8 mouse cellular contexts compared by ENCODE assay signal in genomic region chr1:72225720-72226171, GRCm38 (mm10). TPM values are rescaled to one million over a fixed set of nuclear protein-coding genes. Genes with fewer than 3 reads are reported as not detected.
DNase-seq lines count a peak whose midpoint lies in the region; ATAC-seq and TF ChIP-seq lines count a peak whose summit lies in the region.
"Not testable (repeated sequence)": the region's sequence is repeated elsewhere in the genome, so short reads cannot be mapped to it uniquely, and the experiment has no call there.

No protein-coding gene starts in this region.

- peak; percentile 82 for DNase-seq in MN1 (ENCODE audit: low spot score)
- peak; percentile 86 for DNase-seq in cerebellum, adult 9-10 months
- peak; percentile 86 for DNase-seq in hindbrain, embryonic 10.5 days (ENCODE audit: low spot score)
- DNase-seq in layer of hippocampus, postnatal 10 days (ENCODE audit: low spot score in 2 of 2) = peak; percentile 69 to 81
- peak; percentile 80 for DNase-seq in lung, postnatal 0 days (ENCODE audit: low spot score)
- DNase-seq in ovary, postnatal 14 days (ENCODE audit: low spot score) = peak; percentile 69
- DNase-seq in thymus, postnatal 14 days = peak; percentile 91

- H3K36me3 ChIP-seq in hindbrain, embryonic 10.5 days; lung, postnatal 0 days (ENCODE audit: insufficient read depth, low read length): not testable (repeated sequence)

- H3K4me1 ChIP-seq in hindbrain, embryonic 10.5 days (replicated peaks); lung, postnatal 0 days (ENCODE audit: insufficient read depth, low read depth, low read length): not testable (repeated sequence)

- not testable (repeated sequence) for TF ChIP-seq EP300 in lung, postnatal 0 days (IDR thresholded peaks at IDR 0.05)

- peak; percentile 88 for ATAC-seq in frontal cortex, adult (ENCODE audit: low TSS enrichment)
- ATAC-seq in lung, postnatal 0 days = peak; percentile 91

- H3K4me3 ChIP-seq in hindbrain, embryonic 10.5 days = peak overlapping the region; percentile 54
- peak overlapping the region; percentile 50 for H3K4me3 ChIP-seq in lung, postnatal 0 days (ENCODE audit: low read depth, low read length)

- H3K27ac ChIP-seq in hindbrain, embryonic 10.5 days = peak overlapping the region; percentile 88
- not testable (repeated sequence) for H3K27ac ChIP-seq in lung, postnatal 0 days (ENCODE audit: low read length)

- peak overlapping the region; percentile 63 for H3K4me2 ChIP-seq in lung, postnatal 0 days (replicated peaks; ENCODE audit: low read depth, low read length)

- not testable (repeated sequence) for H3K9me3 ChIP-seq in hindbrain, embryonic 10.5 days; lung, postnatal 0 days (ENCODE audit: low read length)

- H3K9ac ChIP-seq in lung, postnatal 0 days (replicated peaks; ENCODE audit: low read depth) = peak overlapping the region; percentile 34; the same call in 1 of the 2 replicates

- not testable (repeated sequence) for TF ChIP-seq CTCF in lung, postnatal 0 days (IDR thresholded peaks at IDR 0.05)

- H3K27me3 ChIP-seq in hindbrain, embryonic 10.5 days (ENCODE audit: insufficient read depth, poor library complexity, severe bottlenecking) = peaks cover 26% of the 10 kb centered on the region
- H3K27me3 ChIP-seq in lung, postnatal 0 days (replicated peaks; ENCODE audit: insufficient read depth, low read length) = not testable (repeated sequence)

- under 1% methylated on average over 26 of the region's 31 CpGs for WGBS in hindbrain, embryonic 10.5 days
- WGBS in lung, postnatal 0 days = 1% methylated on average over 25 of the region's 31 CpGs

RNA-seq across cellular contexts. Expression of gene Mreg, which starts 13.6 kb away (rescaled TPM):
- polyA plus RNA-seq in hindbrain, embryonic 10.5 days (2016; fragmentation: Nextera tagmentation; extraction: Ambion mirVana) = 12.3 and 27.2 TPM in 2 replicates
- total RNA-seq in layer of hippocampus, postnatal 10 days (2021) = 1 to 10 TPM; 1.3 to 1.7 TPM
- polyA plus RNA-seq in lung, postnatal 0 days (2015; fragmentation: Nextera tagmentation; extraction: Ambion mirVana) = 0.57 and 0.98 TPM in 2 replicates

RNA-seq across cellular contexts. Expression of gene Pecr, which starts 58.4 kb away (rescaled TPM):
- polyA plus RNA-seq in hindbrain, embryonic 10.5 days (2016; fragmentation: Nextera tagmentation; extraction: Ambion mirVana) = 21.2 and 22.8 TPM in 2 replicates
- 1 to 10 TPM; 4.8 to 6.4 TPM for total RNA-seq in layer of hippocampus, postnatal 10 days (2021)
- 11.1 and 12.0 TPM in 2 replicates for polyA plus RNA-seq in lung, postnatal 0 days (2015; fragmentation: Nextera tagmentation; extraction: Ambion mirVana)

RNA-seq across cellular contexts. Expression of gene Tmem169, which starts 58.4 kb away (rescaled TPM):
- polyA plus RNA-seq in hindbrain, embryonic 10.5 days (2016; fragmentation: Nextera tagmentation; extraction: Ambion mirVana) = 9.3 and 17.4 TPM in 2 replicates
- 10 to 100 TPM; 35.5 to 41.4 TPM for total RNA-seq in layer of hippocampus, postnatal 10 days (2021)
- 0.07 and 0.10 TPM in 2 replicates for polyA plus RNA-seq in lung, postnatal 0 days (2015; fragmentation: Nextera tagmentation; extraction: Ambion mirVana)
